Mouse (Mus musculus): ENCODE measurements around the gene Fgf10. TPM values are rescaled to one million over a fixed set of nuclear protein-coding genes. Genes with fewer than 3 reads are reported as not detected.

Fgf10 gene
- polyA plus RNA-seq, 1 experiment from 2014 or later: 9.7 TPM

GRCm38 (mm10) chr13:118721668-118722067 is 52.1 kb downstream of the Fgf10 start:
- Histone ChIP-seq H3K4me2 (no peak overlapping the region), H3K9me3 (no peaks in the 10 kb centered on the region), H3K4me3 (no peak overlapping the region), H3K4me1 (peaks cover 3% of the 10 kb centered on the region; the same call in 1 of the 2 replicates), H3K36me3 (no peaks in the 10 kb centered on the region), H3K27me3 (no peaks in the 10 kb centered on the region), H3K27ac (no peak overlapping the region), H3K9ac (no peak overlapping the region)
- ATAC-seq (ENCODE audit: insufficient number of reproducible peaks, insufficient read depth, low FRiP score, low TSS enrichment, low read depth): no peak
- WGBS: 46% methylated on average over 1 of the region's 1 CpGs

GRCm38 (mm10) chr13:118731850-118732552 is 62.4 kb downstream of the Fgf10 start:
- Histone ChIP-seq H3K4me2 (peak overlapping the region; percentile 58), H3K9me3 (no peaks in the 10 kb centered on the region), H3K36me3 (no peaks in the 10 kb centered on the region), H3K27ac (peak overlapping the region; percentile 87), H3K27me3 (no peaks in the 10 kb centered on the region), H3K4me1 (peaks cover 14% of the 10 kb centered on the region; the same call in 1 of the 2 replicates), H3K9ac (peak overlapping the region; percentile 60; the same call in 1 of the 2 replicates), H3K4me3 (peak overlapping the region; percentile 21)
- no peak; the same call in 1 of the 2 replicates for ATAC-seq (ENCODE audit: insufficient number of reproducible peaks, insufficient read depth, low FRiP score, low TSS enrichment, low read depth)
- 24% methylated on average over 12 of the region's 12 CpGs for WGBS

- Histone ChIP-seq H3K9me3 (no peaks in the 10 kb centered on the region), H3K4me1 (peaks cover 11% of the 10 kb centered on the region; the same call in 1 of the 2 replicates), H3K4me2 (no peak overlapping the region), H3K9ac (no peak overlapping the region), H3K36me3 (no peaks in the 10 kb centered on the region), H3K27me3 (no peaks in the 10 kb centered on the region), H3K27ac (no peak overlapping the region), H3K4me3 (no peak overlapping the region)
- no peak for ATAC-seq (ENCODE audit: insufficient number of reproducible peaks, insufficient read depth, low FRiP score, low TSS enrichment, low read depth)
- WGBS: 72% methylated on average over 2 of the region's 2 CpGs
Observed at GRCm38 (mm10) chr13:118739854-118740411, 70.3 kb downstream of the Fgf10 start.

GRCm38 (mm10) chr13:118742788-118743187 is 73.2 kb downstream of the Fgf10 start:
- no peaks in the 10 kb centered on the region for H3K27me3 ChIP-seq
- no peak for ATAC-seq (ENCODE audit: insufficient number of reproducible peaks, insufficient read depth, low FRiP score, low TSS enrichment, low read depth)
- 73% methylated on average over 4 of the region's 4 CpGs for WGBS
- no peaks in the 10 kb centered on the region for H3K4me1 ChIP-seq
- H3K4me3 ChIP-seq: no peak overlapping the region
- no peaks in the 10 kb centered on the region for H3K36me3 ChIP-seq
- no peaks in the 10 kb centered on the region for H3K9me3 ChIP-seq
- no peak overlapping the region for H3K4me2 ChIP-seq
- H3K27ac ChIP-seq: no peak overlapping the region
- H3K9ac ChIP-seq: no peak overlapping the region

GRCm38 (mm10) chr13:118744806-118745205 is 75.2 kb downstream of the Fgf10 start:
- 86% methylated on average over 7 of the region's 7 CpGs for WGBS
- no peak overlapping the region for H3K4me3 ChIP-seq
- H3K36me3 ChIP-seq: no peaks in the 10 kb centered on the region
- no peak overlapping the region for H3K9ac ChIP-seq
- no peak overlapping the region for H3K27ac ChIP-seq
- no peak for ATAC-seq (ENCODE audit: insufficient number of reproducible peaks, insufficient read depth, low FRiP score, low TSS enrichment, low read depth)
- no peaks in the 10 kb centered on the region for H3K9me3 ChIP-seq
- H3K27me3 ChIP-seq: no peaks in the 10 kb centered on the region
- H3K4me1 ChIP-seq: no peaks in the 10 kb centered on the region
- no peak overlapping the region for H3K4me2 ChIP-seq

- H3K36me3 ChIP-seq: no peaks in the 10 kb centered on the region
- WGBS: 40% methylated on average over 4 of the region's 4 CpGs
- no peak overlapping the region for H3K4me3 ChIP-seq
- H3K27ac ChIP-seq: no peak overlapping the region
- H3K27me3 ChIP-seq: no peaks in the 10 kb centered on the region
- H3K4me1 ChIP-seq: no peaks in the 10 kb centered on the region
- no peak for ATAC-seq (ENCODE audit: insufficient number of reproducible peaks, insufficient read depth, low FRiP score, low TSS enrichment, low read depth)
- H3K4me2 ChIP-seq: no peak overlapping the region
- no peak overlapping the region for H3K9ac ChIP-seq
- no peaks in the 10 kb centered on the region for H3K9me3 ChIP-seq
Observed at GRCm38 (mm10) chr13:118746427-118746826, 76.8 kb downstream of the Fgf10 start.

GRCm38 (mm10) chr13:118754024-118754423 is 84.4 kb downstream of the Fgf10 start:
- 44% methylated on average over 4 of the region's 4 CpGs for WGBS
- no peaks in the 10 kb centered on the region for H3K9me3 ChIP-seq
- no peaks in the 10 kb centered on the region for H3K36me3 ChIP-seq
- H3K27me3 ChIP-seq: no peaks in the 10 kb centered on the region
- no peak overlapping the region for H3K27ac ChIP-seq
- ATAC-seq (ENCODE audit: insufficient number of reproducible peaks, insufficient read depth, low FRiP score, low TSS enrichment, low read depth): no peak
- H3K4me2 ChIP-seq: no peak overlapping the region
- peaks cover 5% of the 10 kb centered on the region; the same call in 1 of the 2 replicates for H3K4me1 ChIP-seq
- no peak overlapping the region for H3K9ac ChIP-seq
- H3K4me3 ChIP-seq: no peak overlapping the region

GRCm38 (mm10) chr13:118759021-118759420 is 89.4 kb downstream of the Fgf10 start:
- Histone ChIP-seq H3K9ac (no peak overlapping the region), H3K36me3 (no peaks in the 10 kb centered on the region), H3K9me3 (no peaks in the 10 kb centered on the region), H3K4me3 (no peak overlapping the region), H3K4me2 (no peak overlapping the region), H3K27ac (no peak overlapping the region), H3K27me3 (no peaks in the 10 kb centered on the region), H3K4me1 (peaks cover 3% of the 10 kb centered on the region; the same call in 1 of the 2 replicates)
- ATAC-seq (ENCODE audit: insufficient number of reproducible peaks, insufficient read depth, low FRiP score, low TSS enrichment, low read depth): no peak
- 24% methylated on average over 2 of the region's 2 CpGs for WGBS

- WGBS: 83% methylated on average over 2 of the region's 2 CpGs
- no peak overlapping the region for H3K4me3 ChIP-seq
Observed at GRCm38 (mm10) chr13:118762982-118763381, 93.4 kb downstream of the Fgf10 start.

GRCm38 (mm10) chr13:118772188-118772587 is 102.6 kb downstream of the Fgf10 start:
- Histone ChIP-seq H3K9me3 (no peaks in the 10 kb centered on the region), H3K4me2 (no peak overlapping the region), H3K9ac (no peak overlapping the region), H3K4me3 (no peak overlapping the region), H3K4me1 (no peaks in the 10 kb centered on the region), H3K36me3 (no peaks in the 10 kb centered on the region), H3K27me3 (no peaks in the 10 kb centered on the region), H3K27ac (no peak overlapping the region)
- no peak for ATAC-seq (ENCODE audit: insufficient number of reproducible peaks, insufficient read depth, low FRiP score, low TSS enrichment, low read depth)

More at GRCm38 (mm10) chr13:118762982-118763381, 93.4 kb downstream of the Fgf10 start:
- no peak overlapping the region for H3K27ac ChIP-seq
- no peaks in the 10 kb centered on the region for H3K9me3 ChIP-seq
- no peaks in the 10 kb centered on the region for H3K27me3 ChIP-seq
- H3K4me2 ChIP-seq: no peak overlapping the region
- H3K36me3 ChIP-seq: no peaks in the 10 kb centered on the region
- H3K4me1 ChIP-seq: no peaks in the 10 kb centered on the region
- ATAC-seq (ENCODE audit: insufficient number of reproducible peaks, insufficient read depth, low FRiP score, low TSS enrichment, low read depth): no peak
- H3K9ac ChIP-seq: no peak overlapping the region

- Histone ChIP-seq H3K4me3 (no peak overlapping the region), H3K4me2 (no peak overlapping the region), H3K4me1 (no peaks in the 10 kb centered on the region), H3K27me3 (no peaks in the 10 kb centered on the region), H3K9ac (no peak overlapping the region), H3K9me3 (no peaks in the 10 kb centered on the region), H3K36me3 (no peaks in the 10 kb centered on the region), H3K27ac (no peak overlapping the region)
- ATAC-seq (ENCODE audit: insufficient number of reproducible peaks, insufficient read depth, low FRiP score, low TSS enrichment, low read depth): no peak
- WGBS: 65% methylated on average over 1 of the region's 1 CpGs
Observed at GRCm38 (mm10) chr13:118775148-118775547, 105.6 kb downstream of the Fgf10 start.

- no peaks in the 10 kb centered on the region for H3K4me1 ChIP-seq
- no peak overlapping the region for H3K4me2 ChIP-seq
- no peaks in the 10 kb centered on the region for H3K9me3 ChIP-seq
- no peak overlapping the region for H3K27ac ChIP-seq
- 81% methylated on average over 2 of the region's 2 CpGs for WGBS
- no peak for ATAC-seq (ENCODE audit: insufficient number of reproducible peaks, insufficient read depth, low FRiP score, low TSS enrichment, low read depth)
- no peak overlapping the region for H3K9ac ChIP-seq
- no peaks in the 10 kb centered on the region for H3K27me3 ChIP-seq
- no peak overlapping the region for H3K4me3 ChIP-seq
- H3K36me3 ChIP-seq: no peaks in the 10 kb centered on the region
Observed at GRCm38 (mm10) chr13:118779161-118779560, 109.6 kb downstream of the Fgf10 start.
